Mouse (Mus musculus): ENCODE results near the gene Mrm1. TPM values are rescaled to one million over a fixed set of nuclear protein-coding genes. Genes with fewer than 3 reads are reported as not detected.

The Mrm1 gene
- total and polyA plus RNA-seq, 2 experiments from 2014 or later = 21.5 to 33.7 TPM

DNA sequence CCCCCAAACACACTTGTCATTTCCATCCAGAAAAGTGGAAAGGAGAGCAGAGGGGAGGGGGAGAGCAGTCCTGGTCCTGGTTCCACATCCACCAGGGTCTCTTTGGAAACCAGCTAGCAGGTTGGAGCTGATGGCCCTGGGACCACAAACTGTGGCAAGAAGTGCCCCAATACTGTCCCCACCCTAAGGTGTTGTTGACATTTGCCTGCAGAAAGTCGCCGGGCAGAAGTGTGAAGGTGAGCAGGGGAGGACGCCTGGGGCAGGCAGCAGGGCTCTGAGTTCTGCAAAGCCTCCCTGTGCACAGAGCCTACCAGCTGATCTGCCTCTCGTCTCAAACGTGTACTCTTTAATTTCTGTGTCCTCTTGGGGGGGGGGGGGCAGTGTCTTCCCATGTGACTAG, 54.2 kb downstream of the Mrm1 start:
- 21% methylated on average over 5 of the region's 5 CpGs for WGBS
- peak; percentile 57; the same call in 1 of the 2 replicates for ATAC-seq (ENCODE audit: insufficient read depth, low read depth)

GRCm38 (mm10) chr11:84764527-84764961, 54.8 kb downstream of the Mrm1 start:
- Histone ChIP-seq H3K9me3 (replicated peaks; ENCODE audit: control insufficient read depth, low read length) (no peaks in the 10 kb centered on the region), H3K36me3 (replicated peaks; ENCODE audit: control insufficient read depth, insufficient read depth, low read length) (no peaks in the 10 kb centered on the region), H3K9ac (replicated peaks; ENCODE audit: low read depth, low read length) (no peak overlapping the region), H3K4me3 (ENCODE audit: low read depth, low read length) (0 out of 2 replicates have a peak overlapping the region, but pooled peaks have one; percentile 1), H3K27ac (ENCODE audit: low read depth) (no peak overlapping the region), H3K27me3 (ENCODE audit: control insufficient read depth, insufficient read depth, low read length) (0 out of 2 replicates have a peak, but pooled peaks cover 6% of the 10 kb centered on the region), H3K4me1 (ENCODE audit: control insufficient read depth, insufficient read depth) (peaks cover 13% of the 10 kb centered on the region; the same call in 1 of the 2 replicates), H3K4me2 (ENCODE audit: low read depth, low read length) (peak overlapping the region; percentile 40)
- DNase-seq (ENCODE audit: low spot score) = peak; percentile 27
- 5% methylated on average over 21 of the region's 21 CpGs for WGBS
- peak; percentile 27; the same call in 1 of the 2 replicates for ATAC-seq (ENCODE audit: insufficient read depth, low read depth)
- TF ChIP-seq CTCF (IDR thresholded peaks at IDR 0.05; ENCODE audit: low read depth) (no peak), EP300 (IDR thresholded peaks at IDR 0.05; ENCODE audit: low read depth) (no peak)

More for the DNA sequence above, 54.2 kb downstream of the Mrm1 start:
- no peak overlapping the region for H3K27ac ChIP-seq (ENCODE audit: low read depth)
- no peak overlapping the region for H3K4me3 ChIP-seq (ENCODE audit: low read depth, low read length)
- TF ChIP-seq CTCF (IDR thresholded peaks at IDR 0.05; ENCODE audit: low read depth) = no peak
- TF ChIP-seq EP300 (IDR thresholded peaks at IDR 0.05; ENCODE audit: low read depth) = no peak
- H3K9ac ChIP-seq (replicated peaks; ENCODE audit: low read depth, low read length) = no peak overlapping the region
- H3K4me1 ChIP-seq (ENCODE audit: control insufficient read depth, insufficient read depth) = peaks cover 13% of the 10 kb centered on the region; the same call in 1 of the 2 replicates
- peak overlapping the region; percentile 40; the same call in 1 of the 2 replicates for H3K4me2 ChIP-seq (ENCODE audit: low read depth, low read length)
- H3K36me3 ChIP-seq (replicated peaks; ENCODE audit: control insufficient read depth, insufficient read depth, low read length) = no peaks in the 10 kb centered on the region
- H3K9me3 ChIP-seq (replicated peaks; ENCODE audit: control insufficient read depth, low read length) = no peaks in the 10 kb centered on the region
- peak; percentile 10 for DNase-seq (ENCODE audit: low spot score)
- 0 out of 2 replicates have a peak, but pooled peaks cover 6% of the 10 kb centered on the region for H3K27me3 ChIP-seq (ENCODE audit: control insufficient read depth, insufficient read depth, low read length)

DNA sequence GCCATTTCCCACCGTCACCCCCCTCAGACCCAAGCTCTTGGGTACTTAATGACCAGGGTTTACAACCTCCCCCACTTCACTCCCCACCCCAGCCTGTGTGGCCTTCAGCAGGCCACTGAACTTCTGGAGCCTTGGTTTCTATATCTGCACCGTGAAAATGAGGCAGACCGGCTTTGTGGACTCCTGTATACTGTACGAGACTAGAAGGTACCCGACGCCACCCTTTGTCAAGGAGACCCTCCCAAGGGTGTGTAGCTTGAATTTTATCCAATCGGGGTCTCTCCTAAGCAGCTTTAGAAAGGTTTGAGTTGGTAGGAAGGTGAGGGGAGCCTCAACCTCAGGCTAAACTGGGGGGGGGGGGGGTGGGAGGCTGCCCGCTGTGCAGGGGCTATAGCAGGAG, 55.2 kb downstream of the Mrm1 start:
- Histone ChIP-seq H3K9ac (replicated peaks; ENCODE audit: low read depth, low read length) (no peak overlapping the region), H3K4me3 (ENCODE audit: low read depth, low read length) (no peak overlapping the region), H3K36me3 (replicated peaks; ENCODE audit: control insufficient read depth, insufficient read depth, low read length) (no peaks in the 10 kb centered on the region), H3K27ac (ENCODE audit: low read depth) (no peak overlapping the region), H3K27me3 (ENCODE audit: control insufficient read depth, insufficient read depth, low read length) (0 out of 2 replicates have a peak, but pooled peaks cover 6% of the 10 kb centered on the region), H3K4me1 (ENCODE audit: control insufficient read depth, insufficient read depth) (peaks cover 13% of the 10 kb centered on the region; the same call in 1 of the 2 replicates), H3K9me3 (replicated peaks; ENCODE audit: control insufficient read depth, low read length) (no peaks in the 10 kb centered on the region), H3K4me2 (ENCODE audit: low read depth, low read length) (peak overlapping the region; percentile 40)
- 29% methylated on average over 8 of the region's 8 CpGs for WGBS
- ATAC-seq (ENCODE audit: insufficient read depth, low read depth) (no peak), DNase-seq (ENCODE audit: low spot score) (no peak)
- TF ChIP-seq CTCF (IDR thresholded peaks at IDR 0.05; ENCODE audit: low read depth) (no peak), EP300 (IDR thresholded peaks at IDR 0.05; ENCODE audit: low read depth) (no peak)

Other genes starting within 250 kb of the Mrm1 start
- 148 and 166 TPM in 2 replicates for gene Dhrs11, start 9.5 kb upstream of the Mrm1 start, total RNA-seq (2014; rRNA removed; ENCODE audit: low replicate concordance)
- gene Dhrs11, start 9.5 kb upstream of the Mrm1 start, polyA plus RNA-seq (2015; fragmentation: Nextera tagmentation; extraction: Ambion mirVana) = 110 TPM in 2 replicates
- gene Ggnbp2, start 51.3 kb upstream of the Mrm1 start, total RNA-seq (2014; rRNA removed; ENCODE audit: low replicate concordance) = 31.2 and 35.0 TPM in 2 replicates
- gene Ggnbp2, start 51.3 kb upstream of the Mrm1 start, polyA plus RNA-seq (2015; fragmentation: Nextera tagmentation; extraction: Ambion mirVana) = 37.2 and 39.4 TPM in 2 replicates
- 2.1 and 12.6 TPM in 2 replicates for gene Myo19, start 60.6 kb upstream of the Mrm1 start, total RNA-seq (2014; rRNA removed; ENCODE audit: low replicate concordance)
- gene Myo19, start 60.6 kb upstream of the Mrm1 start, polyA plus RNA-seq (2015; fragmentation: Nextera tagmentation; extraction: Ambion mirVana) = 2.6 and 3.0 TPM in 2 replicates
- gene Pigw, start 60.8 kb upstream of the Mrm1 start, total RNA-seq (2014; rRNA removed; ENCODE audit: low replicate concordance) = 0.77 and 2.5 TPM in 2 replicates
- gene Pigw, start 60.8 kb upstream of the Mrm1 start, polyA plus RNA-seq (2015; fragmentation: Nextera tagmentation; extraction: Ambion mirVana) = 1.6 and 2.1 TPM in 2 replicates
- gene Znhit3, start 96.9 kb upstream of the Mrm1 start, total RNA-seq (2014; rRNA removed; ENCODE audit: low replicate concordance) = 21.1 and 31.0 TPM in 2 replicates
- 27.5 and 29.6 TPM in 2 replicates for gene Znhit3, start 96.9 kb upstream of the Mrm1 start, polyA plus RNA-seq (2015; fragmentation: Nextera tagmentation; extraction: Ambion mirVana)
- gene Car4, start 138.3 kb upstream of the Mrm1 start, total RNA-seq (2014; rRNA removed; ENCODE audit: low replicate concordance) = 7.4 TPM in 1 of 2 replicates, not detected in the other
- 30.8 and 33.7 TPM in 2 replicates for gene Car4, start 138.3 kb upstream of the Mrm1 start, polyA plus RNA-seq (2015; fragmentation: Nextera tagmentation; extraction: Ambion mirVana)

All from heart, postnatal 0 days (tissue).